Mouse (Mus musculus): ENCODE data around the gene Bsn. TPM values are rescaled to one million over a fixed set of nuclear protein-coding genes. Genes with fewer than 3 reads are reported as not detected.

The Bsn gene
- polyA plus RNA-seq (2014; fragmentation: Illumina TruSeq; extraction: RNeasy Lipid Tissue Mini Kit (QIAGEN cat#74804); ENCODE audit: low read depth, low replicate concordance): not detected

DNA sequence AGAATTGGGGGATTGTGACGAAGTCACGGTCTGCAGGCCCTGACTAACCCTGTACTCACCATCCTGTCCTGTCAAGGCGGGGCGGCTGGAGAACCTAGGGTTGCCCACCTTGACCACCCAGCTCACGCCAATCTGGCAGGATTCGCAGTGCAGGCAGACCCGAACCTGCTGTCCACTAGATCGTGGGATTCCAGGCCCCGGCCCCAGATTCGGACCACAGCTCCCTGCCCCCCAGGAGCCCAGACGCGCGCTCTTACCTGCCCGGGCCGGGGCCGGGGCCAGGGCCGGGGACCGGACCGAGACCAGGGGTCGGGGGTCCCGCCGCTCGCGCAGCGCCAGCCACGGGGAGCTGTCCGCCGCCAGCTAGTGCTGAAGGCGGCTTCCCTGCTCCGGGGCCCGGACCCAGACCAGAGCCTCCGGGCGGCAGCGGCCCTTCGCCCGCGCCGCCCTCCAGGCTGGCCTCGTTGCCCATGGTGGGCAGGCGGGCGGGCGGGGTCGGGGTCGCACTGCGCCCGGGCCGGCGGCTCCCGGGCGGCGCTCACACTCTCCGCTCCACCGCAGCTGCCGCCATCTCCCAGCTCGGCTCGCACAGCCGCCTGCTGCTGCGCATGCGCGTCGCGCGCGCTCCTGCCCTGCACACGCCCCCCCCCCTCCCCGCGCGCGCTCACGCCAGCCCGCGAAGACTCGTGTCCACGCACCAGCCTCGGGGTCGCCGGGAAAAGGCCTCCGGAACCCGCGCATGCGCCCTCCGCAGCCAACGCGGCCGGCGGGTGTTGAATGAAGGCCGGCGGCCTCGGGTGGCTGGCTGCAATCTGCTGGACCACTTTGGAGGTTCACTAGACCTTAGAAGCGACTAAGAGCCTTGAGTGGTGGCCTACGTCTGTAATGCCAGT is at the start of gene Bsn:
Gene Bsn (minus strand): TSS at position 598 of the 893 bp plus-strand sequence.

DNA sequence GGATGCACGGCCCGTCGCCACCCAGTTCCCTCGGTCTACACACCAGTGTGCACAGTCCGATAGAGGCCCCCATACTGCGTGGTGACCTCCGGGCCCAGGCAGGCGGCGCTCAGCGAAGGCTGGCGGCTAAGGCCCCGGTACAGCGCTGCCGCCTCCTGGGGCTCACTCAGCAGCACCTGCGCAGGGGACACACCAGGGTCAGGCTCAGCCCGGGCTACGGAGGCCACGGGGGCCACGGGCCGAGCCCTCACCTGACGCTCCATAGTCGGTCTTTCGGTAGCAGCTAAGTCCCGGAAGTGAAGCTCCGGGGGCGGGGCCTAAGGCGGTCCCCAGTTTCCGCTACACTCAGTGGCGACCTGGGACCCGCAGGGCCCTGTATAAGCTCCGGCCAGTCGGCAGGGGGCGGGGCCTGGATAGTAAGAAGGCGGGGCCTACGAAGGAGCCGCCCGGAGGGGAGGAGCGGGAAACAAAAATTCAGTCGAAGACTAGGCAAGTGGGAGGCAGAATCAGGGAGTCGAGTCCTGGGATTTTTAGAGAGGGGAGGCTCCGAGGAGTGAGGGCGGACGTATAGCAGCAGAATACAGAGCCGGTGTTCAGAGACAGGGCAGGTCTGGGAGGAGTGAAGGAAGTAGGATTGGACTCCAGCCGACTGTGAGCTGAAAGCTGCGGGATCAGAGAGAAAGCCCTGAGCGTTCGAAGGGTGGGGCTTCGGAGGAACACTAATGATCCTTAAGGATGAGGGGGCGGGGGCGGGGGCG is 95.8 kb downstream of the Bsn start, which contains the start of gene Apeh:
Gene Apeh (minus strand): TSS at position 423 of the 758 bp plus-strand sequence.

DNA sequence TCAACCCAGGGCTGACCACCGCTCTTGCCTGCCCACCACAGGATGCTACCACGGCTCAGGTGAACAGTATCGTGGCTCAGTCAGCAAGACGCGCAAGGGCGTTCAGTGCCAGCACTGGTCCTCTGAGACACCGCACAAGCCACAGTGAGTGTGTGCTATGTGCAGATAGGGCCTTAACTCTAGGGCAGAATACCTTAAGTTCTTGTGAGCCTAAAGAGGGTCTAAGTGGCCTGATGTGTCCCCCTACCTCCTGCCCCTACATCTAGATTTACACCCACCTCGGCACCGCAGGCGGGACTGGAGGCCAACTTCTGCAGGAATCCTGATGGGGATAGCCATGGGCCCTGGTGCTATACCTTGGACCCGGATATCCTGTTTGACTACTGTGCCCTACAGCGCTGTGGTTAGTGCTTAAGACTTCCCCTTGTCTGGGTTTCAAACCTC is 107.2 kb downstream of the Bsn start, which contains the start of gene Rnf123:
Gene Rnf123 (minus strand): TSS at position 359 of the 444 bp plus-strand sequence.

DNA sequence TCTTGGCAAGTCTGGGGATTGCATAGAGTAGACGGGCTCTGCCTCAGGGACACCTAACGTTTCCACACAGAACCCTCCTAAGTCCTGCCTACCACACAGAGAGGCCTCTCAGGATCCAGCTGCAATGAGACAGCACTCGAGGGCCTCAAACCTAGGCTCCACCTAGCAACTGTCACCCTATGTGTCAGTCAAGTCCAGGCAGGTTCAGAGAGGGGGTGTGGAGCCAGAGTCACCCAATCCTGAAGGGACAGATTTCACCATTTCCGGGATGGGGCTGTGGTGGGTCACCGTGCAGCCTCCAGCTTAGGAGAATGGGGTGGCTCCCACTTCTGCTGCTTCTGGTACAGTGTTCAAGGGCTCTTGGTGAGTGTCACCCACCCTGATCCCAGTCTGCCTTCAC is 110.0 kb downstream of the Bsn start, which contains the start of gene Mst1:
Gene Mst1 (plus strand): TSS at position 269 of the 400 bp plus-strand sequence.

DNA sequence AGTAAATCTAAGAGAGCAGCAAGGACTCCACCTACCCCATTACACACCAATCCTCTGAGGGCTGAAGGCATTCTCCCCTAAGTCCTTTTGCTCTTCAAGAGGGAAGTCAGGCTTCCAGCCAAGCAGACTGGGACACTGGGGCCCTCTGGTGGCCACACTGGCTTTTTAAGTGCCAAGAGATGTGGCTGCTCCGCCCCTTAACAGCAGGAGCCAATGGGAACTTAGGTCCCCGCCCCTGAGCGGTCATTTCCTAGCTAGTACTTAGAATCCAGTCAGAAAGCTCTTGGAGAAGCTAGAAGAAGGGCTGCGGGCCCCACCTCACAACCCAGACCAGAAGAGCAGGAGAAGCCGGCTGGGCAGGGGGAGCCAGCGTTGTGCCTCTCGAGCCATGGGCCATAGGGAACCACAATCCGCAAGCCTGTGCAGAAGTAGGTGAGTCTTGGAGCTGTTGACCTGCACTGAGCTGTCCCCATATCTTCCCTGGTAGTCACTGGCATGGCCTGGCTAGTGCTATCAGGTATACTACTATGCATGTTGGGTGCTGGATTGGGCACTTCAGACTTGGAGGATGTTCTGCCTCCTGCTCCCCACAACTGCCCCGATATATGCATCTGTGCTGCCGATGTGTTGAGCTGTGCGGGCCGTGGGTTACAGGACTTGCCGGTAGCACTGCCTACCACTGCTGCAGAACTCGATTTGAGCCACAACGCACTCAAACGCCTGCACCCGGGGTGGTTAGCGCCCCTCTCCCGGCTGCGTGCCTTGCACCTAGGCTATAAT is 137.1 kb downstream of the Bsn start, which contains the start of gene Amigo3:
Gene Amigo3 (plus strand): TSS at position 275 of the 780 bp plus-strand sequence.

DNA sequence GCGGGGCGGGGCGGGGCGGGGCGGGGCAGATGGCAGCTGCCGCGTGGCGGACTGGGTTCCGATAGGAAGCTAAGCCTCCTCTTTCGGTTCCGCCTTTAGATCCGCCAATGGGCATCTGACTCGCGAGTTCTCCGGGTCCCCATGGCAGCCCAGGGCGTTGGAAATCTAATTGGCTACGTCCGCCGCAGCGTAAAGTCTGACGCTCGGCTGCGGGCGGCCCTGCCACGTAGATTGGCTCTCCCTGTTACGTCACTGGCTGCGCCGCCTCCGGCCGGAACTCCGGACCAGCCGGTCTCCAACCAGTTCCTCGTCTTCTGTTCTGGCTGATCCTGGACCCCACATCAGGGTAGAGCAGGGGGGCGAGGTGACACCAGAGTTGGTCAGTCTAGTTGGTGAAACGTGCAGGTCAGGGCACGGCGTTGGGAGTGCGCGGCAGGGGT is 141.1 kb downstream of the Bsn start, which contains the start of gene Gmppb:
Gene Gmppb (plus strand): TSS at position 227 of the 440 bp plus-strand sequence.

Other genes with a start within 250 kb of the Bsn start
- not detected for gene Traip, start 240.2 kb downstream of the Bsn start, polyA plus RNA-seq (2014; fragmentation: Illumina TruSeq; extraction: RNeasy Lipid Tissue Mini Kit (QIAGEN cat#74804); ENCODE audit: low read depth, low replicate concordance)
- gene Uba7, start 214.9 kb downstream of the Bsn start, polyA plus RNA-seq (2014; fragmentation: Illumina TruSeq; extraction: RNeasy Lipid Tissue Mini Kit (QIAGEN cat#74804); ENCODE audit: low read depth, low replicate concordance): 1.1 TPM
- gene Gm20661, start 207.3 kb downstream of the Bsn start, polyA plus RNA-seq (2014; fragmentation: Illumina TruSeq; extraction: RNeasy Lipid Tissue Mini Kit (QIAGEN cat#74804); ENCODE audit: low read depth, low replicate concordance): 0.32 TPM
- not detected for gene Inka1, start 204.5 kb downstream of the Bsn start, polyA plus RNA-seq (2014; fragmentation: Illumina TruSeq; extraction: RNeasy Lipid Tissue Mini Kit (QIAGEN cat#74804); ENCODE audit: low read depth, low replicate concordance)
- gene Cdhr4, start 197.9 kb downstream of the Bsn start, polyA plus RNA-seq (2014; fragmentation: Illumina TruSeq; extraction: RNeasy Lipid Tissue Mini Kit (QIAGEN cat#74804); ENCODE audit: low read depth, low replicate concordance): not detected
- gene Gm20662, start 194.0 kb downstream of the Bsn start, polyA plus RNA-seq (2014; fragmentation: Illumina TruSeq; extraction: RNeasy Lipid Tissue Mini Kit (QIAGEN cat#74804); ENCODE audit: low read depth, low replicate concordance): not detected
- 65.5 TPM for gene Ip6k1, start 187.9 kb downstream of the Bsn start, polyA plus RNA-seq (2014; fragmentation: Illumina TruSeq; extraction: RNeasy Lipid Tissue Mini Kit (QIAGEN cat#74804); ENCODE audit: low read depth, low replicate concordance)
- gene Gmppb, start 141.1 kb downstream of the Bsn start, polyA plus RNA-seq (2014; fragmentation: Illumina TruSeq; extraction: RNeasy Lipid Tissue Mini Kit (QIAGEN cat#74804); ENCODE audit: low read depth, low replicate concordance): 1.1 TPM
- not detected for gene Amigo3, start 137.2 kb downstream of the Bsn start, polyA plus RNA-seq (2014; fragmentation: Illumina TruSeq; extraction: RNeasy Lipid Tissue Mini Kit (QIAGEN cat#74804); ENCODE audit: low read depth, low replicate concordance)
- not detected for gene Mst1, start 109.9 kb downstream of the Bsn start, polyA plus RNA-seq (2014; fragmentation: Illumina TruSeq; extraction: RNeasy Lipid Tissue Mini Kit (QIAGEN cat#74804); ENCODE audit: low read depth, low replicate concordance)
- 1.6 TPM for gene Rnf123, start 107.0 kb downstream of the Bsn start, polyA plus RNA-seq (2014; fragmentation: Illumina TruSeq; extraction: RNeasy Lipid Tissue Mini Kit (QIAGEN cat#74804); ENCODE audit: low read depth, low replicate concordance)
- 48.3 TPM for gene Apeh, start 95.8 kb downstream of the Bsn start, polyA plus RNA-seq (2014; fragmentation: Illumina TruSeq; extraction: RNeasy Lipid Tissue Mini Kit (QIAGEN cat#74804); ENCODE audit: low read depth, low replicate concordance)
- 31.0 TPM for gene Dag1, start 73.6 kb upstream of the Bsn start, polyA plus RNA-seq (2014; fragmentation: Illumina TruSeq; extraction: RNeasy Lipid Tissue Mini Kit (QIAGEN cat#74804); ENCODE audit: low read depth, low replicate concordance)
- gene Nicn1, start 100.0 kb upstream of the Bsn start, polyA plus RNA-seq (2014; fragmentation: Illumina TruSeq; extraction: RNeasy Lipid Tissue Mini Kit (QIAGEN cat#74804); ENCODE audit: low read depth, low replicate concordance): 42.1 TPM
- 37.5 TPM for gene Amt, start 106.5 kb upstream of the Bsn start, polyA plus RNA-seq (2014; fragmentation: Illumina TruSeq; extraction: RNeasy Lipid Tissue Mini Kit (QIAGEN cat#74804); ENCODE audit: low read depth, low replicate concordance)
- gene Rhoa, start 115.7 kb upstream of the Bsn start, polyA plus RNA-seq (2014; fragmentation: Illumina TruSeq; extraction: RNeasy Lipid Tissue Mini Kit (QIAGEN cat#74804); ENCODE audit: low read depth, low replicate concordance): 456 TPM
- gene Tcta, start 115.8 kb upstream of the Bsn start, polyA plus RNA-seq (2014; fragmentation: Illumina TruSeq; extraction: RNeasy Lipid Tissue Mini Kit (QIAGEN cat#74804); ENCODE audit: low read depth, low replicate concordance): 19.1 TPM
- 93.3 TPM for gene Gpx1, start 148.5 kb upstream of the Bsn start, polyA plus RNA-seq (2014; fragmentation: Illumina TruSeq; extraction: RNeasy Lipid Tissue Mini Kit (QIAGEN cat#74804); ENCODE audit: low read depth, low replicate concordance)
- 54.0 TPM for gene Usp4, start 157.5 kb upstream of the Bsn start, polyA plus RNA-seq (2014; fragmentation: Illumina TruSeq; extraction: RNeasy Lipid Tissue Mini Kit (QIAGEN cat#74804); ENCODE audit: low read depth, low replicate concordance)
- 0.73 TPM for gene 1700102P08Rik, start 202.4 kb upstream of the Bsn start, polyA plus RNA-seq (2014; fragmentation: Illumina TruSeq; extraction: RNeasy Lipid Tissue Mini Kit (QIAGEN cat#74804); ENCODE audit: low read depth, low replicate concordance)
- gene Ccdc36, start 238.1 kb upstream of the Bsn start, polyA plus RNA-seq (2014; fragmentation: Illumina TruSeq; extraction: RNeasy Lipid Tissue Mini Kit (QIAGEN cat#74804); ENCODE audit: low read depth, low replicate concordance): not detected
- not detected for gene BC048562, start 246.1 kb upstream of the Bsn start, polyA plus RNA-seq (2014; fragmentation: Illumina TruSeq; extraction: RNeasy Lipid Tissue Mini Kit (QIAGEN cat#74804); ENCODE audit: low read depth, low replicate concordance)